Mouse (Mus musculus): ENCODE results near the gene Gab3. TPM values are rescaled to one million over a fixed set of nuclear protein-coding genes. Genes with fewer than 3 reads are reported as not detected.
A peak's percentile ranks its signal among the peaks of the same experiment; 100 is the strongest.

Gab3 gene
- 1.3 and 1.6 TPM in 2 replicates for polyA plus RNA-seq (2012; rRNA removed)

DNA sequence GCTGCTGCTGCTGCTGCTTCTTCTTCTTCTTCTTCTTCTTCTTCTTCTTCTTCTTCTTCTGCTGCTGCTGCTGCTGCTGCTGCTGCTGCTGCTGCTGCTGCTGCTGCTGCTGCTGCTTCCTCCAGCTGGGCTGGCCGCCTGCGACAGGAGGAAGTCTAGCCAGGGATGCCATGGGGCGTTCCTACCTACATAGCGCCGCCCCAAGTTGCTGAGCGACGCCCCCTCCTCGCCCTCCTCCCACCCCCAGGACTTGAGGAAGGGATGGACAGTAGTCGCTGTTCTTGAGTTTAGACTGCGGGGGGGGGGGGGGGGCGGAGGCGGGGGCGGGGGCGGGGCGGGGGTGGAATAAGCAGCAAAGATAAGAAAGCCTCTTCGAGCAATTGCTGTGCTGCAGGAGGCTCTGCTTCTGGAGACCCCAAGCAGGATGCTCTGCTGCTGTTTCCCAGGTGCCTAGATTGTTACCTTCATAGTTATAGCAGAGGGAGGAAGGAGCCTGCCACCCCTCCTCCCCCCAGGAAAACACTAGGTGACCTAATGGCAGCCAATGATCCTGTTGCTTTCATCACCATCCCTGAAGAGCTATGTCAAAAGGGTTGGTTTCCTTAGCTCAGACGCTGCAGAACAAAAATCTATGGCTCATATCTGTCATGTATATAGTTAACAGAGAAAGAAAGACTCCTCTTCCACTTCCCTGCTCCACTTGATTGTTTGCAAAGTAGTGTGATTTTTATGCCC, at the start of gene Gab3:
TSS of gene Gab3 (minus strand) at position 685 of the 735 bp plus-strand sequence.
- peak in 1 of 2 experiments; percentile 38 for DNase-seq (ENCODE audit: extremely low spot score in 1 of 2, low spot score in 1 of 2)

DNA sequence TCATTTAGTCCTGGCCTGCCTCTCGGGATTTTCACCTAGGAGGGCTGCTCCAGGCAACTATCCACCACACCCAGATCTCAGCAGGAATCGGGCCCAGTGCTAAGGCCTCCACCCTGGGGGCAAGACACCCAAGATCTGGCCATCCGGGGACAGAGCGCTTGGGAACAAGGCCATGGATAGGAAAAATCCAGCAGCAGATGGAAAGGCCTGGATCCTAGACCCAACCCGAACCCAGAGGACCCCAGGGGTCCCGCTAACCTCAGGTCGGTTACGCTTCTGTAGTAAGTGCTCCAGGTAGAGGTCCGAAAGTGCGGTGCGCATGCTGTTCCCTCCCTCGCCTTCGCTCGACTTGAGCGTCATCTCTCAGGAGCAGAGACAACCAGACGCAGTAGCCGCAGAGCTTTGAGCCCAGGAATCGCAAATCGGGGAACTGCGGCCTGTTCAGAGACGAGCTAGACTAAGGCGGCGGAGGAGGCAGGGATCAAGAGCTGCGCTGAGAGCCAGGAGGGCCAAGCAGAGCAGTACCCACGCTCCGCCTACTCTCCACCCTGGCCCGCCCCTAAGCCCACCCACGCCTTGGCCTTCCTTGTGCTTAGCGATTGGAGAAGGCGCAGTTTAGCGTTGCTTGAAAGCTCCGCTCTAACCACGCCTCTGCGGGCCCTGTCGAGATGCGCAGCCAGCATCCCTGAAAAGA, 45.4 kb upstream of the Gab3 start, which contains the start of gene Mpp1:
TSS of gene Mpp1 (minus strand) at position 550 of the 694 bp plus-strand sequence.
- peak; percentile 31 to 75 for DNase-seq (ENCODE audit: extremely low spot score in 1 of 2, low spot score in 1 of 2)

DNA sequence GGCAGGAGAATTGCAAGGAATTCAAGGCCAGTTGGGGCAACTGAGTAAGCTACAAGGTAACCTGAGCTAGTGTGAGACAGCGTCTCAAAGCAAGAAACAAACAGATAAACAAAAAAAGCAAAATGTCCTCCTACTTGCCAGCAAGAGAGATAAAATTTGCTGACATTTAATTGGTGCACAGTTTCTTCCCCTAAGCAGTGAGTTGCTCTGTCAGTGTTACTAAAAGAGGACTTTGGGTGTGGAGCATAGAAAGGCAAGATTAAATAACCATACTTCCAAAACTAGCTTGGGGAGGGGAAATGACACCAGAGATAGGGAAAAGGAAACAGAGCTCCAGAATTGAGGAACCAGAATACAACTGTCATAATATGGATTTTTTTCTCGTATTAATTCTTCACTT, 44.2 kb upstream of the Gab3 start:
- no peak for DNase-seq (ENCODE audit: extremely low spot score in 1 of 2, low spot score in 1 of 2)

DNA sequence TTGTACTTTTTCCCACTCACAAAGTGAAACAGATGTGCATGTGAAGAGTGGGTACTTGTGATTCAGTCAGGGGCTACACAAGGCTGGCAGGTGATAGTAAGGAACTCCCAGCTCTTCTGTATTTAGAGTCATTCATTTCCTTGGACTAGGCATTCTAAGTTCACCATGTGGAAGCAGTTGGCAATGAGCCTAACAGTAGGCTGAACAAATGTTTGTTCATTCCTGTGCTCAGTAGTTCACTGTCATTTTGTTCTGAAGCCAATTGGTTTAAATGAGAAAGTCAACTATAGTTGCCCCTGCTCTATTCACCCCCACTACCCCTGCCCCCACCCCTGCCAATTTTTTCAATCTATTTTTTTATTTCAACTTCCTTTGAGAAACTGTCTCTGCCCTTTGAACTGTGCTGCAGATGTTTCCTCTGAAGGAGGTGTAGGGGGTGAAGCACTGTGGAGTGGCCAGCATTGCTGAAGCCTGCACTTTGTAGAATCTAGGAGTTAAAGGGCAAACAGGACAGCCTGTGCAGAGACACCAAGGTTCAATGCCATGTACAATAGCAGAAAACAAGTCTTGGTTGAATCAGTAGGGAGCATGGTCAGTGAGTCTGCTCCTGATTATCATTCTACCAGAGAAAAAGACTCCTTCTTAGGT, 43.2 kb upstream of the Gab3 start:
- DNase-seq (ENCODE audit: extremely low spot score in 1 of 2, low spot score in 1 of 2), result no peak

DNA sequence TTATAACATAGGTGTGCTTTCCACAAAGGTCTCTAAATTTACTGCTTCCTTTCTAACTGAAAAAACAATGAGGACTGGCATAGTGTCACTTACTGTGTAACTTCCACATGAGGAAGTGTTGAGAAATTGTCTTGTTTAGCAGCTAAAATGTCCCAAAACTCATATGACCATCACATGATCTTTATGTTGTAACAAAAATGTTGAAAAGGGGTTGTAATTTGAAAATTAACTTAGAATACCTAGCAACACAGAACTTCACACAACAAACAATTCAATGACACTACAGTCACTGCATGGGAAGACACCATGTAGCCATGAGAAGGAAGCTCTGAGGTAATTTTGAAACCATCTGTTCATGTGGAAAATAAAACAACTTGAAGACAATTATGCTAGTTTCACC, 41.6 kb upstream of the Gab3 start:
- no peak for DNase-seq (ENCODE audit: extremely low spot score in 1 of 2, low spot score in 1 of 2)

DNA sequence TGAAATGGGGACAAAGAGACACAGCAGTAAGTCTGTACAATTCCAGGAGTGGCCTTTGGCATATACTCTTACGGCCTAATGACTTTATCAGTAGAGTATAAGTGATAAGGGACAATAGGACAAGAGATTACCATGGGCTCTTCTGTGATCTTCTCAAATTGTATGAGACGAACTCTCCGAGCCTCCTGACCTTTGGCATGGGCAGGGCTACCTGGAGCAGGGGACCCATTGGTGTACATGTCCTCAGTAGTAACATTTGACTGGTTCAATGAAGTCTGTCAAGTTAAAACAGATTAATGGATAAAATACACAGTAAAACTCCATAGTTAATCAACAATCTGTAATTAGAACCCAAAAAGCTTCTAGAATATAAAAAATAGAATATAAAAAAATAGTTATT, 40.3 kb upstream of the Gab3 start:
- DNase-seq (ENCODE audit: extremely low spot score in 1 of 2, low spot score in 1 of 2), result no peak

DNA sequence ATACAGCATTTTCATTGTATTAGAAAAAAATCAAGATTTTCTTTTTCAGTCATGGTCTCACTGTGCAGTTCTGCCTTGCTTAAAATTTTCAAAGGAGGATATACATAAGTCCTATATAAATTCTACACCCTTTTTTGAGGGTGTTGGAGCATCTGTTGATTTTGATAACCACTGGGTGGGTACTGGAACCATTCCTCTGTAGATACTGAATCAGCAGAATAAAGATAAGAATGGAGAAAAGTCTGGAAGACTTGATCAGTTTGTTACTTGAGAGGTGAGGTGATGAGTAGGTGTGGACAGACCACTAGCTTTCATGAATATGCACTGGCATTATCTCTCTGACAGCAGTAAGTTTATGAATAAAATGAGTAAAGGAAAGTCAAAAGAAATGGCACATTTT, 30.3 kb upstream of the Gab3 start:
- no peak for DNase-seq (ENCODE audit: extremely low spot score in 1 of 2, low spot score in 1 of 2)

DNA sequence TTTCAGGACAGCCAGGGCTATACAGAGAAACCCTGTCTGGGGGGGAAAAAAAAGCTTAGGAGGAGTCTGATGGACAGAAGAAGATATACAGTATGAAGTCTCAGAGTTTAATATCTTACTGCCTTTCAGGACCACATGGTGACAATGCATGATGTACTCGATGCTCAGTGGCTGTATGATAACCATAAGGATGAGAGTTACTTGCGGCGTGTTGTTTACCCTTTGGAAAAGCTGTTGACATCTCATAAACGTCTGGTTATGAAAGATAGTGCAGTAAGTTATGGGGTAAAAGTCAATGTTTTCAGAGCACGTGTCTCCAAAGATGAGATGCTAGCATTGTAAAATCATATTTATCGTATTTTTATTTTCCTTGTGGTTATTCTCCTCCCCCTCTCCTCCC, 17.0 kb upstream of the Gab3 start:
- no peak for DNase-seq (ENCODE audit: extremely low spot score in 1 of 2, low spot score in 1 of 2)

DNA sequence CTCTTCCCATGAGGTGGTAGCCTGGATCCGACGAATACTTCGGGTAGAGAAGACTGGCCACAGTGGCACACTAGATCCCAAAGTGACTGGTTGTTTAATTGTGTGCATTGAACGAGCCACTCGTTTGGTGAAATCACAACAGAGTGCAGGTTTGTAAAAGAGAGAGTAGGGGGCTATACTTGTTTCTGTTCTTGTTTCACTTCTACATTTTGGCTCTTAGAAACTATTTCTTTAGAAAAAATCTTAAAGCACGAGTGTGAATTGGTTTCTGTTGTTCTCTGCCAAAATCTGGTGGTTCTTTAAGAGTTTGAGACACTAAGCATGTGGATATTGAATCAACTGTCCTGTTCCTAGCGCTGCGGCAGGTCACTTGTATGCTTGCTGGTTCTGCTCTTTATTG, 13.5 kb upstream of the Gab3 start:
- no peak for DNase-seq (ENCODE audit: extremely low spot score in 1 of 2, low spot score in 1 of 2)

DNA sequence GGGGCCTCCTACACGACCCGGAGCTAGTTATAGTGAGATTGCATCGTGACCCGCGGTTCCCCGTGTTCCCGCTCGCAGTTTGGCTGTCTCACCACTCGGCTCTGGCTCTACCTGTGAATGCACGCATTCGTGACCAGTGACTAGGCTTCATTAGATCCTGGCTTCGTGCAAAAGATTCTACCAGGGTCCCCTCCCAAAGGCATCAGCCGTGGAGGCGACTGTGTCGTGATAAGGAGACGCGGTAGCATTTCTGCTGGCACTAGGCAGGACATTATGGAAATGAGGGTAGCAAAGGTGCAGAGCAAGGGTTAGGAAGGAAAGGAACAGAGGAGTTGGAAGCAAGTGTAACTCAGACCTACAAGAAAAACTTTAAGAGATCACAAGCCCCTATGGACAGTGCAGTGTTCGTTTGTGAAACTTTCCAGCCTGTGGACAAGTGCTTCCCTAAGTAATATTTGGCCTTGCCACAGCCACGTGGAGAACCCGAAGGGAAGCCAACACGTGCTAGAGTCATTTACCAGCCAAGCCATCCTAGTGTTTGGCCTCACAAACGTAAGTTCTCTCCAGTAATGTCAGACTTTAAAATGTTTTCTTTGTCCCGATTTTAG, 11.0 kb upstream of the Gab3 start:
- DNase-seq (ENCODE audit: extremely low spot score in 1 of 2, low spot score in 1 of 2), result no peak

DNA sequence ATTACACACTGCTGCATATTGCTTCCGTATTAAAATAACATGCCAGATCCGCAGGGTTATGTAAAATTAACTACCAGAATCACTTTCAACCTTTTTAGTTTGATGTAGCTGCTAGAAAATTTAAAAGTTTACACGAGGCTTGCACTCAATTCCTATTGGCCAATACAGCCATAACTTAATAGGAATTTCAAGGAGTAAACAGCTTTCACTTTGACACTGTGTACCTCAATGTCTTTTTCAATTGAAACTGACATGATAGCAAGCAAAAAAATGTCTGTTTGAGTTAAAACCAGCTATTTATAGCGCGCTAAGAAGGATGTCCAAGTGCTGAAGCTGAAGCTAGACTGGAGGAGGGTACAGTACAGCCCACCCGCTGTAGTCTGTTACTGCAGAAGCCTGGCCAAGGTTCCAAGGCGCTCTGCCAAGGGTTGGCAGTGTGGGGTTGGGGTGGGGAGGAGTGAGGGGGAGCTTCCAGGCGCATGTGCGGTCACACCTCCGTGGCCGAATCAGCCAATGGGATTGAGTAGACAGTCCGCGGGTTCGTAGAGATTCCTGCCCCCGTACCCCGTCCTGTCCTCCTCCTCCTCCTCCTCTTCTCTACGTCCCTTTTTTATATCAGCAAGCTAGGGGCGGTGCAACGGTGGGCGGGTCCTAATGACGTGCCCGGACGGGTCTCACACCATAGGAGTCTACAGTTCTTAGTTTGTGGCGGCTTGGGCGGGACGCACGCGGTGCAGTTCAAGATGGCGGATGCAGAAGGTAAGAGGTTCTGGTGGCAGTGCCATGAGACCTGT, 10.3 kb upstream of the Gab3 start, which contains the start of gene Dkc1:
TSS of gene Dkc1 (plus strand) at position 486 of the 794 bp plus-strand sequence.
- DNase-seq (ENCODE audit: extremely low spot score in 1 of 2, low spot score in 1 of 2), result peak; percentile 89 to 91

DNA sequence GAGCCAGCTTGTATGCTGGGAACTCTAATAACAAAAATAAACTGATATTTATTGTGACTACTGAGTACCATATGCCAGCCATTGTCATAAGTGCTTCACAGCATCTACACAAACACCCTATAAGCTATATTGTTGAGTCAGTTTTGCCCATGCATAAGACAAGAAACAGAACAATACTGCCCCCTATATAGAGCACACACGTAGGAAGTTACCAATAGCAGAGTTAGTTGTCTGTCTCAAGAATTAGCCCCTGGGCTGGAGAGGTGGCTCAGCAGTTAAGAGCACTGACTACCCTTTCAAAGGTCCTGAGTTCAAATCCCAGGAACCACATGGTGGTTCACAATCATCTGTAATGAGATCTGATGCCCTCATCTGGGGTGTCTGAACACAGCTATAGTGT, 396 bp upstream of the Gab3 start:
- no peak for DNase-seq (ENCODE audit: extremely low spot score in 1 of 2, low spot score in 1 of 2)

DNA sequence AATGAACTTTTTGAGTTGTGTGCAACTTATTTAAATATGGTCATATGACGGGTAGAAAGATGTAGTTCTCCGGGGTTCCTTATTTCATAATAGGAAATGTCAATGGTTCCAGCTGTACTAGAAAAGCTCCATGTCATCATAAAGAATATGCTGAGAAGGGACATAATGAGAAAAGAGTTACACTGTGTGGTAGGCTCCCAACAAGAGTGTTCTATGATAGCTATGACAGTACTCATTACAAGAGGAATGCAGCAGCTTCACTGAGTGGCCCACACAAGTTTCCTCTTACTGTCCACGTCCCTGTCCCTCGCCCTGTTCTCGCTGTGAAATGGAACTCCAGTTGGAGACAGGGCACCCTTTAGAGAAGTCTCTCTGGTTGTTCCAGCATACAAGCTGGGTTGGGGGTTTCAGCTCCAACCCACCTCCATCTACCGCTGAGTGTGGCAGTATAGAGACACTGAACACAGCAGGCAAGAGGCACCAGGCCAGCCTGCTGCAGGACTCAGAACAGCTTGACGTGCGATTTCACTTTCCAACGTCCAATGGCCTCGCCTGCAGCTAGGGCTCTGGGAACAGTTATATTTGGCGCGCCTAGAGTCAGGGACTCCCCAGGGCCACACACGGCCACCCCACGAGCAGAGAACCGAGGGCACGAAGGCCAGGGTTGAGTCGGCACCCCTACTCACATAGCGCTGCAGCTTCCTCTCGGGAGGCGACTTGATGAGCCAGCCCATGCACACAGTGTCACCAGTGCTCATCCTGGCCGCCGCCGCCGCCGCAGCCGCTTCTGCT, 1.1 kb downstream of the Gab3 start:
- peak in 1 of 2 experiments; percentile 5 for DNase-seq (ENCODE audit: extremely low spot score in 1 of 2, low spot score in 1 of 2)

DNA sequence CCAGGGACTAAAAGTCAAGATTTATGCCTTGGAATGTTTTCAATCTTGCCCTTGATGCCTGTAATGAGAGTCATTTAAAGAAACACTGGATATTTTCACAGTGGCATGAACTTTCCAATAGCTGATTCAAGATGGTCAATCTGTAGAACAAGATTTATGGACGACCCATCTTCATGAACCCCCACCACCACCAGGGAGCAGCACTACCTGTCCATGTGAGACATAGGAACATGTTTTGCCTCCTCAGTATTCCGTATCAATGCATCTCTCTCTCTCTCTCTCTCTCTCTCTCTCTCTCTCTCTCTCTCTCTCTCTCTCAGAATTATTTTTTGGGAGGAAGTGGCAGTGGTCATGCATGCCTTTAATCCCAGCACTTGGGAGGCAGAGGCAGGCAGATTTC, 2.9 kb downstream of the Gab3 start:
- DNase-seq (ENCODE audit: extremely low spot score in 1 of 2, low spot score in 1 of 2), result no peak

DNA sequence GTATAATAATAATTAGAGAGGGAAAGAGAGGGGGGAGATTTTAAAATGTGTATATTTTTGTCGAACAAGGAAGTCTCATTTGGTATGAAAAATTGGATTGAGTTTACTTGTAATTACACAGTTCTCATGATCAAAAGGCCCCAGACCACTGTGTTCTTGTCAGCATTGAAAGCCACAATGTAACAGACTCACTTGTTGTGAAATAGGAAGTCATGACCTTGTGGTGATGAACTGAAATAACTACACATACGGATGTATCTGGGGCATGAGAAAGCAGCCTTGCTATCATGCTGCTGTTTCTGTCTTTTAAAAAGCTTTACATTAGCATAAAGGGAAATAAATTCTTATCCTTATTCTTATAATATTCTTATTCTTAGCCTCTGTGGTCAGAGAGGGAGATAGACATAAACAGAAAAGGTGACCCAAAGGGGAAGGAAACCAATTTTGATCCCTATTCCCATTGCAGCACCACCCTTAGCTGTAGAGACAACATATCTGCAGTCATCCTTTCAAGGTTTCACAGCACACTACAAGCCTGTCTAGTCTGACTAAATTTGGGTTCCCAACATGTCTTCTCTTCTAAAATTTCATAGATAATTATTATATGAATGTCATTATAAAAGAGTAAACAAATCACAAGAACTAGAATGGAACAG, 29.0 kb downstream of the Gab3 start:
- no peak for DNase-seq (ENCODE audit: extremely low spot score in 1 of 2, low spot score in 1 of 2)

DNA sequence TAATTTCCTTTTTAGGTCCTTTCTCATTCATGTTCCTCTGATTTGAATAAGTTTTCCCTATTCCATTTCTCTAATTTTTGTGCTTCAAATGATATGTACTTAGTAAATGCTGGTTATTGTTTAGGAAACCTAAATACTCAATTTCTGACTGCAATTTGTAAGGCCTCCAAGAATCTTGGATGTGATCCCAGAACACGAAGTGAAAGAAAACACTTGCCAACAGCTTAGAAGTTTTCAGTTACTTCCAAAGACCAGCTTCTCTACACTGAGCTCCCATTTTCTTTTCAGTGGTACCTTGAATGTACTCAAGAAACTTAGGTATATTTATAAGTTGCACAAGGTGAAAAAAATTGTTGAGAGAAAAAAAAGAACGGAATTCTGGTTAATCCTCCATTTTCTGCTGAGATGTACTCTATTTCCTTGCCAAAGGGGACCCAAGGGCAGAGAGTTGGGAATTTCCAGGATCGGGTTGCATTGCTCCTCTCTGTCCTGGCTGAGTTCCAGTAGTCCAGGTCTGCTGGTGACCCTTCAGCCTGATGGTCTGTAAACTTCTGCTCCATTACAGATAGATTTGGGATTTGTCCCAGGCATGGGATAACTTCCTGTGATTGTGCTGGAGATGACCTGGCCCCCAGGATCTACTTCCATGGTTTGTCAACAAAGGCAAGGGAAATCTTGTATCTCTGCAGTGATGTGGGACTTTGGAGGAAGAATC, 38.2 kb downstream of the Gab3 start:
- DNase-seq (ENCODE audit: extremely low spot score in 1 of 2, low spot score in 1 of 2), result peak in 1 of 2 experiments; percentile 55

DNA sequence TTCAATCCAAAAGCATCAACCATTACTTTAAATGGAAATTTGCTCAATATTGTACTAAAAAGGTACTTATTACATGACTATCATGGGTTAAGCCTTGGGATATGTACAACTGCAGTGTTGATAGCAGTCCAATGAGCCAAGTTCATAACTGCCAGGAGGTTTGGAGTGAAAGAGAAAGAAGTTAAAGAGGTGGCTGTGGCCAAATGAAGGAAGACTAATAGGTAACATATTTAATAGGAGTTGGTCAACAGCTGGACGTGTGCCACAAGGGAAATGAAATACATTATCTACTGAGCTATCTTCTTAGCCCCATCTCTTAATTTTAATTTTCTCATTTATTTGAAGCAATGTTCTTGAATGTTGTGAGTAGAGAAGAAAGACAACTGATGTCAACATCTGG, 39.3 kb downstream of the Gab3 start:
- no peak for DNase-seq (ENCODE audit: extremely low spot score in 1 of 2, low spot score in 1 of 2)

DNA sequence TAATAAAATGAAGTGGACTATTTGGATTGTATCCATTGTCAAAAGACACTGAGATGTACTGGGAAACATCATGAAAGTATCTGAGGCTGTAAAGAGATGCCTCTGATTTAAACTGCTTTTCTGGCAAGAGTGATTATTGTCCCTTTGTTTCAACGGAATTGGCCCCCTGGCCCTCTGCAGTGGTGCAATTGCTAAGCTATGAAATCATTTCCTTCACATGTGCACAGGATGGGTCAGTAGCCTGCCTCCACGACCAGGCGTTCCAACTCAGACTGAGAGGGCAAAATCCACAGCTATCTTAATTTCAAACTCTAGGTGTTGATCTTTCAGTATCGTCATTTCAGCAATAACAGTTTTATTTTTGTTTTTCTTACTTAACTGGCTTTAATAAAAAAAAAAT, 40.7 kb downstream of the Gab3 start:
- no peak for DNase-seq (ENCODE audit: extremely low spot score in 1 of 2, low spot score in 1 of 2)

Data from frontal cortex, adult 2 months (tissue).